Mouse (Mus musculus): ENCODE results near the gene Dnmt3a. TPM values are rescaled to one million over a fixed set of nuclear protein-coding genes. Genes with fewer than 3 reads are reported as not detected.

Gene Dnmt3a
- total RNA-seq, 2 experiments from 2014 or later = 105 to 121 TPM

- DNase-seq = no peak
- intact Hi-C loops (cut with DNase I) = no loop called here
Observed at GRCm38 (mm10) chr12:3784258-3784657, 21.5 kb upstream of the Dnmt3a start.

- DNase-seq = no peak
- intact Hi-C loops (cut with DNase I) = no loop called here
Observed at GRCm38 (mm10) chr12:3784729-3785128, 21.1 kb upstream of the Dnmt3a start.

GRCm38 (mm10) chr12:3787041-3787440 lies 18.8 kb upstream of the Dnmt3a start:
- intact Hi-C loops (cut with DNase I) = no loop called here
- no peak for DNase-seq

GRCm38 (mm10) chr12:3787541-3787940 lies 18.3 kb upstream of the Dnmt3a start:
- intact Hi-C loops (cut with DNase I) = no loop called here
- DNase-seq = peak; percentile 44 to 55

- intact Hi-C loops (cut with DNase I) = no loop called here
- DNase-seq = no peak
Observed at GRCm38 (mm10) chr12:3788421-3789051, 17.3 kb upstream of the Dnmt3a start.

GRCm38 (mm10) chr12:3789626-3790185 lies 16.1 kb upstream of the Dnmt3a start:
- intact Hi-C loops (cut with DNase I) = loop anchor here (2.0 kb wide), 2 partner anchors 87 to 95 kb away; no protein-coding TSS in a partner anchor
- DNase-seq = no peak

GRCm38 (mm10) chr12:3791257-3791656 lies 14.6 kb upstream of the Dnmt3a start:
- DNase-seq = no peak
- intact Hi-C loops (cut with DNase I) = loop anchor here (2.0 kb wide), 2 partner anchors 88 to 96 kb away; no protein-coding TSS in a partner anchor

GRCm38 (mm10) chr12:3791732-3792131 lies 14.1 kb upstream of the Dnmt3a start:
- peak; percentile 97 to 99 for DNase-seq
- intact Hi-C loops (cut with DNase I) = loop anchor here (2.0 kb wide), 2 partner anchors 89 to 97 kb away; no protein-coding TSS in a partner anchor

- intact Hi-C loops (cut with DNase I) = no loop called here
Observed at GRCm38 (mm10) chr12:3792248-3792647, 13.6 kb upstream of the Dnmt3a start.

GRCm38 (mm10) chr12:3795569-3795968 lies 10.2 kb upstream of the Dnmt3a start:
- intact Hi-C loops (cut with DNase I) = no loop called here
- no peak for DNase-seq

More at GRCm38 (mm10) chr12:3792248-3792647, 13.6 kb upstream of the Dnmt3a start:
- no peak for DNase-seq

GRCm38 (mm10) chr12:3799551-3799950 lies 6.3 kb upstream of the Dnmt3a start:
- intact Hi-C loops (cut with DNase I) = no loop called here

GRCm38 (mm10) chr12:3806271-3806684 lies 471 bp downstream of the Dnmt3a start:
- peak; percentile 92 for DNase-seq
- intact Hi-C loops (cut with DNase I) = loop anchor here (5.0 kb wide), 1 partner anchor 66 kb away; no protein-coding TSS in a partner anchor

More at GRCm38 (mm10) chr12:3799551-3799950, 6.3 kb upstream of the Dnmt3a start:
- DNase-seq = no peak

GRCm38 (mm10) chr12:3806703-3807547 lies 1.1 kb downstream of the Dnmt3a start:
- DNase-seq = peak; percentile 71 to 82
- intact Hi-C loops (cut with DNase I) = loop anchor here (5.0 kb wide), 1 partner anchor 65 kb away; no protein-coding TSS in a partner anchor

GRCm38 (mm10) chr12:3807548-3808395 lies 2.0 kb downstream of the Dnmt3a start:
- peak; percentile 69 to 80 for DNase-seq
- intact Hi-C loops (cut with DNase I) = loop anchor here (1.0 to 5.0 kb wide), 2 partner anchors 27 to 65 kb away; no protein-coding TSS in a partner anchor

GRCm38 (mm10) chr12:3808396-3808981 lies 2.7 kb downstream of the Dnmt3a start:
- intact Hi-C loops (cut with DNase I) = loop anchor here (1.0 to 5.0 kb wide), 2 partner anchors 26 to 64 kb away; no protein-coding TSS in a partner anchor
- peak; percentile 53 to 54 for DNase-seq

GRCm38 (mm10) chr12:3809520-3810180 lies 3.8 kb downstream of the Dnmt3a start:
- intact Hi-C loops (cut with DNase I) = loop anchor here (5.0 kb wide), 1 partner anchor 63 kb away; no protein-coding TSS in a partner anchor
- DNase-seq = peak in 1 of 2 experiments; percentile 25

GRCm38 (mm10) chr12:3810455-3810854 lies 4.6 kb downstream of the Dnmt3a start:
- DNase-seq = peak in 1 of 2 experiments; percentile 32
- intact Hi-C loops (cut with DNase I) = no loop called here

- intact Hi-C loops (cut with DNase I) = no loop called here
- DNase-seq = peak in 1 of 2 experiments; percentile 29
Observed at GRCm38 (mm10) chr12:3811596-3811995, 5.8 kb downstream of the Dnmt3a start.

GRCm38 (mm10) chr12:3812251-3812650 lies 6.4 kb downstream of the Dnmt3a start:
- intact Hi-C loops (cut with DNase I) = no loop called here
- DNase-seq = peak in 1 of 2 experiments; percentile 12

All from heart, postnatal 10 days (tissue).